Mouse (Mus musculus) mesoderm, embryonic 11.5 days (tissue): ENCODE measurements around the gene Srrm2.

Source experiments
- DNase-seq: peaks from one replicate; pipeline ENCODE4 v3.0.0-alpha.2; 2012; ENCODE audit warnings: low read depth, low spot score

The Srrm2 gene

GRCm38 (mm10) chr17:23804426-23805085, 14.2 kb downstream of the Srrm2 start:
- no peak for DNase-seq

- DNase-seq: no peak
Measured at GRCm38 (mm10) chr17:23806867-23807266, 16.5 kb downstream of the Srrm2 start.

GRCm38 (mm10) chr17:23807918-23808317, 17.6 kb downstream of the Srrm2 start:
- no peak for DNase-seq

- no peak for DNase-seq
Measured at GRCm38 (mm10) chr17:23815641-23816040, 25.3 kb downstream of the Srrm2 start.

GRCm38 (mm10) chr17:23818579-23818978, 28.2 kb downstream of the Srrm2 start:
- no peak for DNase-seq

- no peak for DNase-seq
Measured at GRCm38 (mm10) chr17:23819235-23819634, 28.9 kb downstream of the Srrm2 start.

GRCm38 (mm10) chr17:23820731-23821130, 30.4 kb downstream of the Srrm2 start:
- no peak for DNase-seq

- no peak for DNase-seq
Measured at GRCm38 (mm10) chr17:23822094-23822493, 31.8 kb downstream of the Srrm2 start.

GRCm38 (mm10) chr17:23823018-23823417, 32.7 kb downstream of the Srrm2 start:
- DNase-seq: no peak

- no peak for DNase-seq
Measured at GRCm38 (mm10) chr17:23823614-23824013, 33.3 kb downstream of the Srrm2 start.

- DNase-seq: no peak
Measured at GRCm38 (mm10) chr17:23825591-23825990, 35.3 kb downstream of the Srrm2 start.

GRCm38 (mm10) chr17:23828271-23829001, 38.1 kb downstream of the Srrm2 start:
- DNase-seq: peak; percentile 65

GRCm38 (mm10) chr17:23829064-23829619, 38.8 kb downstream of the Srrm2 start, which contains the start of gene Elob:
TSS of gene Elob (minus strand) at chr17:23829136.
- peak; percentile 90 for DNase-seq

- no peak for DNase-seq
Measured at GRCm38 (mm10) chr17:23831201-23831600, 40.9 kb downstream of the Srrm2 start.

GRCm38 (mm10) chr17:23836006-23836575, 45.8 kb downstream of the Srrm2 start, which contains the start of gene Prss33:
TSS of gene Prss33 (minus strand) at chr17:23836056.
- DNase-seq: no peak

GRCm38 (mm10) chr17:23841145-23841544, 50.8 kb downstream of the Srrm2 start:
- DNase-seq: peak; percentile 83

- peak; percentile 41 for DNase-seq
Measured at GRCm38 (mm10) chr17:23843141-23843811, 52.9 kb downstream of the Srrm2 start.

GRCm38 (mm10) chr17:23843812-23844273, 53.5 kb downstream of the Srrm2 start, which contains the start of the genes Prss32 and Prss41:
TSS of gene Prss32 (plus strand) at chr17:23843855.
TSS of gene Prss41 (minus strand) at chr17:23844172.
- DNase-seq: peak; percentile 84

GRCm38 (mm10) chr17:23850028-23850427, 59.7 kb downstream of the Srrm2 start:
- DNase-seq: no peak

- peak; percentile 73 for DNase-seq
Measured at GRCm38 (mm10) chr17:23850853-23851749, 60.8 kb downstream of the Srrm2 start.
